Mouse (Mus musculus) embryonic facial prominence, embryonic 11.5 days (tissue): Measurements from ENCODE around the gene Commd3. TPM values are rescaled to one million over a fixed set of nuclear protein-coding genes. Genes with fewer than 3 reads are reported as not detected.

Experiments
- ATAC-seq: fragments of 200-750 bp; cut with Nextera tagmentation; replicated peaks from 2 replicates; pipeline ENCODE4 v1.8.0; 2017; ENCODE audit warnings: low read depth; ENCODE audit not compliant: insufficient number of reproducible peaks, low FRiP score, low TSS enrichment
- DNase-seq: peaks from one replicate; pipeline ENCODE4 v3.0.0-alpha.2; 2015; ENCODE audit warnings: low spot score
- H3K27ac ChIP-seq: fragments of 300-500 bp; sonication (generic); replicated peaks from 2 replicates; pipeline ENCODE4 v1.5.1; 2014; ENCODE audit warnings: mild to moderate bottlenecking, low read depth, low read length, control low read depth
- H3K27me3 ChIP-seq: fragments of 300-500 bp; sonication (generic); 2 replicates; pipeline ENCODE4 v1.6.1; 2014; ENCODE audit warnings: mild to moderate bottlenecking, low read length, moderate library complexity, mixed read lengths; ENCODE audit not compliant: control insufficient read depth, insufficient read depth
- H3K36me3 ChIP-seq: fragments of 300-500 bp; sonication (generic); replicated peaks from 2 replicates; pipeline ENCODE4 v1.6.1; 2014; ENCODE audit warnings: low read depth, mild to moderate bottlenecking, low read length, moderate library complexity, mixed read lengths; ENCODE audit not compliant: control insufficient read depth, insufficient read depth
- H3K4me1 ChIP-seq: fragments of 300-500 bp; sonication (generic); 2 replicates; pipeline ENCODE4 v1.6.1; 2014; ENCODE audit warnings: low read length, mixed read lengths; ENCODE audit not compliant: control insufficient read depth, insufficient read depth
- H3K4me2 ChIP-seq: fragments of 300-500 bp; sonication (generic); 2 replicates; pipeline ENCODE4 v1.6.1; 2014; ENCODE audit warnings: low read depth, mild to moderate bottlenecking, control low read depth, low read length, moderate library complexity
- H3K4me3 ChIP-seq: fragments of 300-500 bp; sonication (generic); 2 replicates; pipeline ENCODE4 v1.5.1; 2014; ENCODE audit warnings: low read depth, low read length, control low read depth
- H3K9ac ChIP-seq: fragments of 300-500 bp; sonication (generic); replicated peaks from 2 replicates; pipeline ENCODE4 v1.6.1; 2014; ENCODE audit warnings: mild to moderate bottlenecking, control low read depth, low read length
- H3K9me3 ChIP-seq: fragments of 300-500 bp; sonication (generic); replicated peaks from 2 replicates; pipeline ENCODE4 v1.6.1; 2016; ENCODE audit warnings: mild to moderate bottlenecking, low read length, inconsistent platforms, mixed read lengths; ENCODE audit not compliant: control insufficient read depth
- WGBS: fragments of 180-500 bp; shearing (Covaris S2); extraction: QIAGEN DNeasy Blood & Tissue Kit; methylation state at CpG from one replicate; pipeline ENCODE4 v1.1.7; 2014; 5-methylcytosine and 5-hydroxymethylcytosine counted together
- polyA plus RNA-seq: library from polyadenylated mRNA; unstranded; fragments of >200 nt; fragmentation: Nextera tagmentation; extraction: Ambion mirVana; gene quantifications from 2 replicates; pipeline ENCODE4 v1.2.1, GENCODE M21; 2014

Gene Commd3
- polyA plus RNA-seq, 1 experiment from 2014 or later: 184 TPM

DNA sequence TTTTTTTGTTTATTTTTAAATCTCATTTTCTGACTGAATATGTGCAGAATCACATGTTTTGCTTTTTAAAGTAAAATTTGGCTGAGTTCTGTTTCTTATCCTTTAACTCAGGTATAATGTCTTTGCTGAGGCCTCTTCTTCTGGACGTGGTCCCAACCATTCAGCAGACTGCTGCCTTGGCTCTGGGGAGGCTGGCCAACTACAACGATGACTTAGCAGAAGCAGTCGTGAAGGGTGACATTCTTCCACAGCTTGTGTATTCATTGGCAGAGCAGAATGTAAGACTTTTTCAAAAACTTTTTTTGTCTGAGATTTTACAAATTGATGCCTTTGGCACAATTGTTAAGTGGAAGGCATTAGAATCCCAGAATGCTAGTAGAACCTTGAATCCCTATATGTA lies 38.2 kb downstream of the Commd3 start:
- Histone ChIP-seq H3K4me1 (no peaks in the 10 kb centered on the region), H3K9me3 (no peaks in the 10 kb centered on the region), H3K27me3 (no peaks in the 10 kb centered on the region), H3K4me2 (no peak overlapping the region), H3K9ac (no peak overlapping the region), H3K4me3 (no peak overlapping the region), H3K36me3 (no peaks in the 10 kb centered on the region), H3K27ac (no peak overlapping the region)
- ATAC-seq (no peak), DNase-seq (no peak)
- 73% methylated on average over 3 of the region's 3 CpGs for WGBS

DNA sequence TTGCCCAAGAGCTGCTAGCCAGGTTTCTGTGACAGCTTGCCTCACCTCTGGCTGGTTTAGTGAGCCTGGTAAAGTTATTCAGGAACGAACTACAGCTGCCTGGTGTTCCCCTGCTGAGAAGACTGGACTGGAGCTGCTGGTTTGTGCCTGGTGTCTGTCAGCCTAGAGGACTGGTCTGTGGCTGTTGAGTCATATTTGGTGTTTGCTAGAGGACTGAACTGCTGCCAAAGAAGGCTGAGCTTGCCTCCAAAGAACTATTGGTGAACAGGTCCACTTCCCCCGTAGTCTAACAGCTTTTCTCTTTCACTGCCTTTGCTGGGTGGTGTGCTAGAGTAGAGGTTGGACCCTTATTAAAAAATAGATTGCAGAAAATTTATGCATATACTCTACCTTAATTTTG lies 40.9 kb downstream of the Commd3 start:
- no peaks in the 10 kb centered on the region for H3K9me3 ChIP-seq
- no peaks in the 10 kb centered on the region for H3K36me3 ChIP-seq
- H3K9ac ChIP-seq: no peak overlapping the region
- no peaks in the 10 kb centered on the region for H3K4me1 ChIP-seq
- H3K4me3 ChIP-seq: no peak overlapping the region
- no peak for DNase-seq
- no peaks in the 10 kb centered on the region for H3K27me3 ChIP-seq
- no peak overlapping the region for H3K27ac ChIP-seq
- ATAC-seq: no peak
- 77% methylated on average over 2 of the region's 2 CpGs for WGBS
- no peak overlapping the region for H3K4me2 ChIP-seq

DNA sequence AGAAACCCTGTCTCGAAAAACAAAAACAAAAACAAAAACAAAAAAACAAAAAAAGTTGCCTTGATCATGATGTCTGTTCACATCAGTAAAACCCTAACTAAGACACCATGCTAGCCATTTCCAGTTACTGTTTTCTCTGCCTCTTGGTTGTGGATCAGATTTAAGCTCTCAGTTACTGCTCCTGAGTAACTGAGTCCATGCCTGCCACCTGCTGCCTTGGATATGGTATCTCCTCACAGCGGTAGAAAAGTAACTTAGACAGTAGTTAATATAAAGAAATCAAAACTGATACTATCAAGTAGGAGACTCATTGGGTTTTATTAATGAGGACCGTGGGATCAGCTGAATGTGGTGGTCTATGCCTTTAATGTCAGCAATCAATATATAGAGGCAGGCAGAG lies 42.2 kb downstream of the Commd3 start:
- Histone ChIP-seq H3K9me3 (no peaks in the 10 kb centered on the region), H3K27me3 (no peaks in the 10 kb centered on the region), H3K4me1 (no peaks in the 10 kb centered on the region), H3K9ac (no peak overlapping the region), H3K4me3 (no peak overlapping the region), H3K27ac (no peak overlapping the region), H3K36me3 (no peaks in the 10 kb centered on the region), H3K4me2 (no peak overlapping the region)
- 75% methylated on average over 3 of the region's 3 CpGs for WGBS
- ATAC-seq: no peak
- DNase-seq: no peak

DNA sequence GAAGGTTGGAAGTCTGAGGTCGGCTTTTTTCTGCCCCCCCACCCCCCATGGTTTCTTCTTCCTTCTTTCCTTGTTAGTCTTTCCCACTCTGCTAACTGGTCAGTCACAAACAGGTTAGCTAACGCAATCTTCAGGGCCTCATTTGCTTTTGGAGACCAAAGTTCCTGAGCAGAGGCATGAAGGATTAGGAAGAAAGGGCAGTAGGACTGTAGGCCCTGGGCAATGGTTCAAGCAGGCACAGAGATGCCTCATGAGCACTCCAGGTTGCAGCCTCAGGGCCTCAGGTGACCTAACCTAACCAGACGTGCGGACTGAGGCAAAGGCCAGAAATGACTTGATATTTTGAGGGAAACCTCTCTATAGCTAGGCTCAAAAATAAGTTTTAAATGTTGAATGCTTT lies 46.3 kb downstream of the Commd3 start:
- ATAC-seq (no peak), DNase-seq (no peak)
- no peaks in the 10 kb centered on the region for H3K4me1 ChIP-seq
- no peak overlapping the region for H3K4me2 ChIP-seq
- H3K27me3 ChIP-seq: no peaks in the 10 kb centered on the region
- H3K9ac ChIP-seq: no peak overlapping the region
- H3K4me3 ChIP-seq: no peak overlapping the region
- 86% methylated on average over 4 of the region's 4 CpGs for WGBS
- no peaks in the 10 kb centered on the region for H3K36me3 ChIP-seq
- no peaks in the 10 kb centered on the region for H3K9me3 ChIP-seq
- H3K27ac ChIP-seq: no peak overlapping the region

DNA sequence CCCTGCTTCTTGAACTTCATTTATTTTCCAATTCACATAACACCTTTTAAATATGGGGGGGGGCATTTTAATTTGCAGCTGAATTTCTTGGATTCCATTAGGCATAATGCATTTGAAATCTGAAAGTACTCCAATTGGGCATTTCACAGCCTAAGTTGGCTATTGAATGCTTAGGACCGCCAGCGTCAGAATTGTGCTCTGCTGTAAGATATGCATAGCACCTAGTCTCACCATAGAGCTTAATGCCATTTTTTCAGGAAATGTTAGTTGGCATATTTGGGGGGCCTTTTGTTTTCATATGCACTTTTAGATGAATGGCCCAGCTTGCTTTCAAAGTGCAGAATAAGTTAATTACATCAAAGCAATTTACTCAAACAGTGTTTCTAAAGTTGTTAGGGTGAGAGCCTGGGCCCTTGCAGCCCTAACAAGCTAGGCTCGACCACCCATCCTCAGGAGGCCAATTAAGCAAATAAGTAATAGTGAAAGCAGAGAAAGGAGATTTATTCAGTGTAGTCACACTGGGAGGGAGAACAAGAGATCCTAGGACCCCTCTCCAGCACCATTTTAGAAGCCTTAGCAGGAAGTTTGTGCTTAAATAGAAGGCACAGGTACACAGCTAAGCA lies 50.1 kb downstream of the Commd3 start:
- no peak overlapping the region for H3K4me2 ChIP-seq

DNA sequence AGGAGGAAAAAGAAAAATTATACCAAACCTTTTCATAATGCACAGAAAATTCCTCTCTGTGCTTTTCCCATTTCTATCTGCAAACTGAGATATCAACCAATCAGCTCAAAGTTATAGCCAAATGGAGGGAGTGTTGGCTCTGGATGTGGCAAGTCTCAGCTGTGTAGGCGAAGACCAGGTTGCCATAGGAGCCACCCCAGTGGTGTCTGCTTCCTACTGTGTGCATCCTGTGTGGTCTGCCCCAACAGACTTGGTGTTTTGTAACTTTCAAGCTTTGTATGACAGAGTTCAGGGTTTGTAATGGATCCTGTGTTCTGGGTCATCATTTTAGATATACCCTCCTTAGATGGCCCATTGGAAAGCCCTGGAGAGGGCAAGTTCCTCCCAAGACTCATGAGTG lies 52.3 kb downstream of the Commd3 start:
- ATAC-seq: no peak
- 90% methylated on average over 1 of the region's 1 CpGs for WGBS
- Histone ChIP-seq H3K27me3 (no peaks in the 10 kb centered on the region), H3K9me3 (no peaks in the 10 kb centered on the region), H3K4me2 (no peak overlapping the region), H3K4me1 (no peaks in the 10 kb centered on the region), H3K36me3 (no peaks in the 10 kb centered on the region), H3K27ac (no peak overlapping the region), H3K9ac (no peak overlapping the region), H3K4me3 (no peak overlapping the region)
- DNase-seq: no peak

More for the DNA sequence above, 50.1 kb downstream of the Commd3 start:
- 58% methylated on average over 3 of the region's 3 CpGs for WGBS
- DNase-seq (no peak), ATAC-seq (no peak)
- Histone ChIP-seq H3K27ac (no peak overlapping the region), H3K4me1 (no peaks in the 10 kb centered on the region), H3K36me3 (no peaks in the 10 kb centered on the region), H3K27me3 (no peaks in the 10 kb centered on the region), H3K9ac (no peak overlapping the region), H3K4me3 (no peak overlapping the region), H3K9me3 (no peaks in the 10 kb centered on the region)

Other genes with a start within 250 kb of the Commd3 start
- 43.8 and 49.9 TPM in 2 replicates for gene Bmi1, start 4.6 kb downstream of the Commd3 start, polyA plus RNA-seq
- gene Spag6, start 21.6 kb downstream of the Commd3 start, polyA plus RNA-seq: 0.11 and 0.38 TPM in 2 replicates